Comparison of ENCODE assay signal across 29 mouse cellular contexts in genomic region chr8:49262797-49263196, GRCm38 (mm10).
A peak's percentile ranks its signal among the peaks of the same experiment; 100 is the strongest.
DNase-seq lines count a peak whose midpoint lies in the region; ATAC-seq lines count a peak whose summit lies in the region.
"Had no signal": no experiment of that assay in that cellular context is flagged by ENCODE, and none has a peak within 500 bp of the region (broad histone marks: within the 10 kb centered on the region; RNA-seq: fewer than 3 reads in every experiment).

No protein-coding gene starts in this region.

- no peak for ATAC-seq in hindbrain, embryonic 14.5 days (ENCODE audit: low FRiP score)
- ATAC-seq in forebrain, embryonic 16.5 days, result peak; percentile 61; the same call in 1 of the 2 replicates
- ATAC-seq in midbrain, embryonic 12.5 days (ENCODE audit: low FRiP score, low read depth), result peak; percentile 84
- ATAC-seq in CD4-positive, CD25-positive, alpha-beta regulatory T cell, adult 4 months, result no peak
- ATAC-seq: activated CD4-positive, CD25-positive, alpha-beta regulatory T cell, adult 4 months; inflammation-experienced regulatory T-cells, adult 6 months had no signal

- intact Hi-C loops in heart, postnatal 36 days (cut with DNase I), result no loop called here

- H3K4me1 ChIP-seq in hindbrain, embryonic 10.5 days (replicated peaks), result peaks cover 49% of the 10 kb centered on the region
- peaks cover 20% of the 10 kb centered on the region for H3K4me1 ChIP-seq in hindbrain, embryonic 14.5 days (replicated peaks; ENCODE audit: control insufficient read depth, insufficient read depth, low read length)
- H3K4me1 ChIP-seq in forebrain, embryonic 16.5 days (replicated peaks; ENCODE audit: control insufficient read depth, insufficient read depth, low read length), result peaks cover 11% of the 10 kb centered on the region
- peaks cover 19% of the 10 kb centered on the region for H3K4me1 ChIP-seq in midbrain, embryonic 12.5 days
- H3K4me1 ChIP-seq: embryonic facial prominence, embryonic 13.5 days; megakaryocyte, embryonic 14.5 days; stomach, embryonic 15.5 days had no signal

- H3K4me2 ChIP-seq in hindbrain, embryonic 14.5 days (replicated peaks), result no peak overlapping the region
- H3K4me2 ChIP-seq in forebrain, embryonic 16.5 days (ENCODE audit: low read length), result no peak overlapping the region
- 0 out of 2 replicates have a peak overlapping the region, but pooled peaks have one; percentile 7 for H3K4me2 ChIP-seq in midbrain, embryonic 12.5 days (replicated peaks)
- H3K4me2 ChIP-seq: embryonic facial prominence, embryonic 13.5 days; limb, embryonic 15.5 days; lung, embryonic 14.5 days; neural tube, embryonic 12.5 days; stomach, embryonic 15.5 days had no signal

- H3K9ac ChIP-seq in hindbrain, embryonic 14.5 days, result no peak overlapping the region
- no peak overlapping the region for H3K9ac ChIP-seq in forebrain, embryonic 16.5 days (replicated peaks; ENCODE audit: low read depth, low read length)
- no peak overlapping the region for H3K9ac ChIP-seq in midbrain, embryonic 12.5 days (replicated peaks)
- H3K9ac ChIP-seq: embryonic facial prominence, embryonic 13.5 days; limb, embryonic 15.5 days; liver, embryonic 14.5 days; lung, embryonic 14.5 days; neural tube, embryonic 12.5 days; stomach, embryonic 15.5 days had no signal

- WGBS in hindbrain, embryonic 10.5 days, result 30% methylated on average over 3 of the region's 3 CpGs
- WGBS in hindbrain, embryonic 14.5 days, result 14% methylated on average over 3 of the region's 3 CpGs
- 16% methylated on average over 3 of the region's 3 CpGs for WGBS in forebrain, embryonic 16.5 days
- WGBS in midbrain, embryonic 12.5 days, result 10% methylated on average over 3 of the region's 3 CpGs

- no peak for DNase-seq in hindbrain, embryonic 10.5 days (ENCODE audit: low spot score)
- no peak for DNase-seq in hindbrain, embryonic 14.5 days (ENCODE audit: low spot score)
- DNase-seq in heart, postnatal 36 days, result no peak
- no peak for DNase-seq in urinary bladder, postnatal 4 days (ENCODE audit: low spot score in 2 of 2)
- DNase-seq: adrenal gland, postnatal 14 days; B cell, adult 2 months; cerebellum, adult 9-10 months; gastrocnemius, adult 2 months; kidney, adult 18-20 months; kidney, postnatal 4 days; layer of hippocampus, adult 9-11 months; left cerebral cortex, postnatal 4 days; lung, embryonic 14.5 days; lung, postnatal 36 days; right cerebral cortex, adult 18-20 months; thymus, postnatal 25 days had no signal

- H3K27ac ChIP-seq in hindbrain, embryonic 10.5 days, result peak overlapping the region; percentile 50; the same call in 1 of the 2 replicates
- no peak overlapping the region for H3K27ac ChIP-seq in hindbrain, embryonic 14.5 days
- no peak overlapping the region for H3K27ac ChIP-seq in forebrain, embryonic 16.5 days (ENCODE audit: low read length)
- H3K27ac ChIP-seq in midbrain, embryonic 12.5 days (replicated peaks), result peak overlapping the region; percentile 30
- H3K27ac ChIP-seq: embryonic facial prominence, embryonic 13.5 days; gastrocnemius, adult 2 months; left cerebral cortex, adult 2 months; limb, embryonic 15.5 days; liver, embryonic 14.5 days; neural tube, embryonic 12.5 days; stomach, embryonic 15.5 days had no signal

- no peak overlapping the region for H3K4me3 ChIP-seq in hindbrain, embryonic 10.5 days
- no peak overlapping the region for H3K4me3 ChIP-seq in hindbrain, embryonic 14.5 days (replicated peaks; ENCODE audit: low read length)
- H3K4me3 ChIP-seq in forebrain, embryonic 16.5 days (replicated peaks; ENCODE audit: low read length), result no peak overlapping the region
- no peak overlapping the region for H3K4me3 ChIP-seq in midbrain, embryonic 12.5 days
- H3K4me3 ChIP-seq: embryonic facial prominence, embryonic 13.5 days; erythroblast, embryonic 14.5 days; gastrocnemius, adult 2 months; left cerebral cortex, adult 2 months; limb, embryonic 15.5 days; megakaryocyte, embryonic 14.5 days; neural tube, embryonic 12.5 days; stomach, embryonic 15.5 days had no signal

- no peaks in the 10 kb centered on the region for H3K9me3 ChIP-seq in hindbrain, embryonic 10.5 days
- H3K9me3 ChIP-seq in hindbrain, embryonic 14.5 days (ENCODE audit: control insufficient read depth, low read length), result no peaks in the 10 kb centered on the region
- no peaks in the 10 kb centered on the region for H3K9me3 ChIP-seq in forebrain, embryonic 16.5 days (ENCODE audit: control insufficient read depth, low read length)
- no peaks in the 10 kb centered on the region for H3K9me3 ChIP-seq in midbrain, embryonic 12.5 days
- H3K9me3 ChIP-seq: embryonic facial prominence, embryonic 13.5 days; limb, embryonic 15.5 days; neural tube, embryonic 12.5 days; stomach, embryonic 15.5 days had no signal

- no peaks in the 10 kb centered on the region for H3K27me3 ChIP-seq in hindbrain, embryonic 10.5 days (ENCODE audit: insufficient read depth, poor library complexity, severe bottlenecking)
- no peaks in the 10 kb centered on the region for H3K27me3 ChIP-seq in hindbrain, embryonic 14.5 days (ENCODE audit: control insufficient read depth, insufficient read depth, low read length)
- H3K27me3 ChIP-seq in forebrain, embryonic 16.5 days (replicated peaks; ENCODE audit: control insufficient read depth, insufficient read depth, low read length), result no peaks in the 10 kb centered on the region
- peaks cover 8% of the 10 kb centered on the region; the same call in 1 of the 2 replicates for H3K27me3 ChIP-seq in midbrain, embryonic 12.5 days
- H3K27me3 ChIP-seq: embryonic facial prominence, embryonic 13.5 days; limb, embryonic 15.5 days; megakaryocyte, embryonic 14.5 days; neural tube, embryonic 12.5 days; stomach, embryonic 15.5 days had no signal

- H3K36me3 ChIP-seq in hindbrain, embryonic 10.5 days, result no peaks in the 10 kb centered on the region
- no peaks in the 10 kb centered on the region for H3K36me3 ChIP-seq in hindbrain, embryonic 14.5 days (replicated peaks; ENCODE audit: control insufficient read depth, insufficient read depth)
- no peaks in the 10 kb centered on the region for H3K36me3 ChIP-seq in forebrain, embryonic 16.5 days (ENCODE audit: control insufficient read depth, insufficient read depth)
- H3K36me3 ChIP-seq in midbrain, embryonic 12.5 days, result no peaks in the 10 kb centered on the region
- H3K36me3 ChIP-seq: embryonic facial prominence, embryonic 13.5 days; limb, embryonic 15.5 days; neural tube, embryonic 12.5 days; stomach, embryonic 15.5 days had no signal

Comparison
In these comparisons a context has a peak if more than half of its experiments do, and no peak if none do; other contexts are left out.
1. H3K27ac ChIP-seq: peak in hindbrain, embryonic 10.5 days (single experiment) and midbrain, embryonic 12.5 days (single experiment); none in hindbrain, embryonic 14.5 days (single experiment) and forebrain, embryonic 16.5 days (single experiment).
2. ATAC-seq: peak in forebrain, embryonic 16.5 days (single experiment) and midbrain, embryonic 12.5 days (single experiment); none in hindbrain, embryonic 14.5 days (single experiment) and CD4-positive, CD25-positive, alpha-beta regulatory T cell, adult 4 months (single experiment).